Mouse (Mus musculus): ENCODE data around the gene Pon3.

Gene Pon3

GRCm38 (mm10) chr6:5255722-5256451 lies at the start of gene Pon3:
Pon3 (minus strand) TSS chr6:5256286.
- DNase-seq (ENCODE audit: extremely low read depth, low read depth, low spot score): no peak

- DNase-seq (ENCODE audit: extremely low read depth, low read depth, low spot score): no peak
Observed at GRCm38 (mm10) chr6:5304956-5305355, 48.9 kb upstream of the Pon3 start.

GRCm38 (mm10) chr6:5300629-5301028 lies 44.5 kb upstream of the Pon3 start:
- peak; percentile 97 for DNase-seq (ENCODE audit: extremely low read depth, low read depth, low spot score)

GRCm38 (mm10) chr6:5299561-5299960 lies 43.5 kb upstream of the Pon3 start:
- peak; percentile 96 for DNase-seq (ENCODE audit: extremely low read depth, low read depth, low spot score)

- DNase-seq (ENCODE audit: extremely low read depth, low read depth, low spot score): no peak
Observed at GRCm38 (mm10) chr6:5298092-5298554, 42.0 kb upstream of the Pon3 start, which contains the start of gene Pon2. Pon2 (minus strand) TSS chr6:5298455.

GRCm38 (mm10) chr6:5297321-5298091 lies 41.4 kb upstream of the Pon3 start:
- no peak for DNase-seq (ENCODE audit: extremely low read depth, low read depth, low spot score)

GRCm38 (mm10) chr6:5296067-5296466 lies 40.0 kb upstream of the Pon3 start:
- no peak for DNase-seq (ENCODE audit: extremely low read depth, low read depth, low spot score)

- DNase-seq (ENCODE audit: extremely low read depth, low read depth, low spot score): no peak
Observed at GRCm38 (mm10) chr6:5294659-5295449, 38.8 kb upstream of the Pon3 start.

GRCm38 (mm10) chr6:5292841-5293240 lies 36.8 kb upstream of the Pon3 start:
- DNase-seq (ENCODE audit: extremely low read depth, low read depth, low spot score): no peak

- no peak for DNase-seq (ENCODE audit: extremely low read depth, low read depth, low spot score)
Observed at GRCm38 (mm10) chr6:5291450-5291849, 35.4 kb upstream of the Pon3 start.

GRCm38 (mm10) chr6:5287919-5288318 lies 31.8 kb upstream of the Pon3 start:
- no peak for DNase-seq (ENCODE audit: extremely low read depth, low read depth, low spot score)

- no peak for DNase-seq (ENCODE audit: extremely low read depth, low read depth, low spot score)
Observed at GRCm38 (mm10) chr6:5287392-5287791, 31.3 kb upstream of the Pon3 start.

- no peak for DNase-seq (ENCODE audit: extremely low read depth, low read depth, low spot score)
Observed at GRCm38 (mm10) chr6:5282418-5282817, 26.3 kb upstream of the Pon3 start.

GRCm38 (mm10) chr6:5280576-5281305 lies 24.7 kb upstream of the Pon3 start:
- DNase-seq (ENCODE audit: extremely low read depth, low read depth, low spot score): no peak

GRCm38 (mm10) chr6:5277972-5278371 lies 21.9 kb upstream of the Pon3 start:
- DNase-seq (ENCODE audit: extremely low read depth, low read depth, low spot score): no peak

- no peak for DNase-seq (ENCODE audit: extremely low read depth, low read depth, low spot score)
Observed at GRCm38 (mm10) chr6:5269641-5270040, 13.6 kb upstream of the Pon3 start.

- no peak for DNase-seq (ENCODE audit: extremely low read depth, low read depth, low spot score)
Observed at GRCm38 (mm10) chr6:5264793-5265192, 8.7 kb upstream of the Pon3 start.

GRCm38 (mm10) chr6:5263250-5263999 lies 7.3 kb upstream of the Pon3 start:
- no peak for DNase-seq (ENCODE audit: extremely low read depth, low read depth, low spot score)

GRCm38 (mm10) chr6:5262322-5263249 lies 6.5 kb upstream of the Pon3 start:
- no peak for DNase-seq (ENCODE audit: extremely low read depth, low read depth, low spot score)

Data from fat pad, adult 2 months (tissue).